Mouse (Mus musculus) lung, postnatal 0 days (tissue): ENCODE measurements at regions not wholly inside any gene's neighbourhood (a gene's known extent, or its start where the extent isn't known, plus 50 kb on each side); places are given as distances from the start of the nearest gene placed in this dataset.

ENCODE experiments used
- CTCF ChIP-seq: IDR thresholded peaks from 2 replicates; pipeline ENCODE4 v1.5.1; 2016; ENCODE audit warnings: antibody characterized with exemption, mild to moderate bottlenecking
- EP300 ChIP-seq: IDR thresholded peaks from 2 replicates; pipeline ENCODE4 v1.6.1; 2016; ENCODE audit warnings: antibody characterized with exemption, mild to moderate bottlenecking, control low read depth

DNA sequence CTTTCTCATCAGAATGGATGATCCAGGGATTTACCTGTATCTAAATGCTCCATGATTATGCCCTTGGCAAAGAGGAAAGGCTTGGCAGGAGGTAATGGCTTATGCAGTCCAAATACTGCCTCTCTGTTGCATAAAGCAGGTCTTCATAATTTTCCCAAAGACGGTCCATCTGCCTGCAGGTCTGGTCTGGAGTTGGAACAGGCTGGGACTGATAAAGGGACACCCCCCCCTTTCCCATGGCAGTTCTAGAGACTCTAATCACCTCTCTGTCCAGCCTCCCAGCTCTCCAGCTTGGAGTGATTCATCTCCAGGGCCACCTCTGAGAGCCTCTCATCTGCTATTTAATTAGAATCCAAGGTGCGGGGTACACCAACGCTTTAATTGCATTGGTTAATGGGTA lies 65.9 kb upstream of the Glce start:
- TF ChIP-seq EP300 (no peak), CTCF (no peak)
